Mouse (Mus musculus): ENCODE measurements at regions not wholly inside any gene's neighbourhood (a gene's known extent, or its start where the extent isn't known, plus 50 kb on each side); places are given as distances from the start of the nearest gene placed in this dataset.

- no peak for TF ChIP-seq POLR2A (IDR thresholded peaks at IDR 0.05; ENCODE audit: insufficient read depth, low read depth, low read length)
- TF ChIP-seq CTCF (IDR thresholded peaks at IDR 0.05; ENCODE audit: insufficient read depth, low read depth, low read length), result no peak
Measured at GRCm38 (mm10) chr13:116714809-116715208, 310.5 kb downstream of the Parp8 start.

Measured in olfactory bulb, adult 2 months (tissue).